Mouse (Mus musculus) gastrocnemius, adult 18-20 months (tissue): ENCODE results near the gene Os9. TPM values are rescaled to one million over a fixed set of nuclear protein-coding genes. Genes with fewer than 3 reads are reported as not detected.
A peak's percentile ranks its signal among the peaks of the same experiment; 100 is the strongest.
"Not testable (repeated sequence)": the region's sequence is repeated elsewhere in the genome, so short reads cannot be mapped to it uniquely, and the experiment has no call there.

Experiments used
- DNase-seq: peaks from one replicate; pipeline ENCODE4 v3.0.0; 2021; ENCODE audit warnings: low spot score
- total RNA-seq, 2 experiments: library from RNA; stranded (reverse); gene quantifications; 2 replicates each; pipeline ENCODE4 v1.2.3; 2021

Gene Os9
- total RNA-seq, 2 experiments from 2014 or later = 11.3 to 13.5 TPM

GRCm38 (mm10) chr10:127147135-127147534 lies 26.2 kb upstream of the Os9 start:
- DNase-seq = no peak

- DNase-seq = no peak
Observed at GRCm38 (mm10) chr10:127145303-127145702, 24.4 kb upstream of the Os9 start.

- DNase-seq = no peak
Observed at GRCm38 (mm10) chr10:127144536-127144935, 23.6 kb upstream of the Os9 start.

- DNase-seq = no peak
Observed at GRCm38 (mm10) chr10:127143228-127143627, 22.3 kb upstream of the Os9 start.

- no peak for DNase-seq
Observed at GRCm38 (mm10) chr10:127141500-127141899, 20.6 kb upstream of the Os9 start.

- DNase-seq = no peak
Observed at GRCm38 (mm10) chr10:127140971-127141370, 20.0 kb upstream of the Os9 start.

GRCm38 (mm10) chr10:127138328-127139141 lies 17.6 kb upstream of the Os9 start:
- no peak for DNase-seq

- DNase-seq = no peak
Observed at GRCm38 (mm10) chr10:127137896-127138295, 17.0 kb upstream of the Os9 start.

- no peak for DNase-seq
Observed at GRCm38 (mm10) chr10:127136510-127136909, 15.6 kb upstream of the Os9 start.

- DNase-seq = no peak
Observed at GRCm38 (mm10) chr10:127135118-127135836, 14.3 kb upstream of the Os9 start.

- not testable (repeated sequence) for DNase-seq
Observed at GRCm38 (mm10) chr10:127134394-127135035, 13.6 kb upstream of the Os9 start.

- DNase-seq = no peak
Observed at GRCm38 (mm10) chr10:127132469-127132868, 11.5 kb upstream of the Os9 start.

GRCm38 (mm10) chr10:127129431-127129830 lies 8.5 kb upstream of the Os9 start:
- DNase-seq = no peak

- no peak for DNase-seq
Observed at GRCm38 (mm10) chr10:127127711-127128279, 6.9 kb upstream of the Os9 start.

GRCm38 (mm10) chr10:127126579-127126978 lies 5.6 kb upstream of the Os9 start:
- no peak for DNase-seq

- no peak for DNase-seq
Observed at GRCm38 (mm10) chr10:127125210-127126001, 4.5 kb upstream of the Os9 start.

GRCm38 (mm10) chr10:127123436-127123805 lies 2.5 kb upstream of the Os9 start:
- peak; percentile 64 for DNase-seq

- no peak for DNase-seq
Observed at GRCm38 (mm10) chr10:127122784-127123435, 2.0 kb upstream of the Os9 start.

GRCm38 (mm10) chr10:127122018-127122417 lies 1.1 kb upstream of the Os9 start:
- no peak for DNase-seq

GRCm38 (mm10) chr10:127120301-127121065 lies 448 bp downstream of the Os9 start:
- DNase-seq = no peak
